Mouse (Mus musculus) heart, postnatal 25 days (tissue): ENCODE measurements around the gene Zbtb8b. TPM values are rescaled to one million over a fixed set of nuclear protein-coding genes. Genes with fewer than 3 reads are reported as not detected.
"Not testable (repeated sequence)": the region's sequence is repeated elsewhere in the genome, so short reads cannot be mapped to it uniquely, and the experiment has no call there.

Experiments
- DNase-seq: peaks from one replicate; pipeline ENCODE4 v3.0.0; 2022; ENCODE audit warnings: low spot score
- intact Hi-C: fragments of 180-260 bp; cut with DNase I; formaldehyde crosslinking; loops from one replicate; pipeline ENCODE4 v1.15.1; 2025
- total RNA-seq, 2 experiments: library from RNA; stranded (reverse); gene quantifications; 2 replicates each; pipeline ENCODE4 v1.2.3; 2021

The Zbtb8b gene
- total RNA-seq, 2 experiments from 2014 or later: 0.08 TPM; not detected in 1

DNA sequence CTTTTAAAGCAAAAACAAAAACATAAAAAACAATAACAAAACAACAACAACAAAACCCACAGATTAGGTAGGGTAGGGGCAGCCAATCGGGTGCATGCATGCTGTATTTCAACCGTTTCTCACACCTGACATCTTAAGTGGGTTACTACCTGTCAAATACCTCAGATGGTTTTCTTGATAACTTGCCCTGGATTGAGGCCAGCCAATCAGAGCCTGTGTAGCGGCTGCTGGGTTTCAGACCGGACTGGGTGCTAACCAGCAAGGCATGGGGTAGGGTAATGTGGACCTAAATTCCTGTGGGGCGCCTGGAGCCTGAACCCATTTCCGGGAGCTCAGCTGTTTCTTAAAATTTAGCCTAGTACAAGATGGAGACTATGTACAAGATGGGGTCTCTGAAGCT lies 492 bp upstream of the Zbtb8b start:
- intact Hi-C loops: no loop called here
- DNase-seq: no peak

DNA sequence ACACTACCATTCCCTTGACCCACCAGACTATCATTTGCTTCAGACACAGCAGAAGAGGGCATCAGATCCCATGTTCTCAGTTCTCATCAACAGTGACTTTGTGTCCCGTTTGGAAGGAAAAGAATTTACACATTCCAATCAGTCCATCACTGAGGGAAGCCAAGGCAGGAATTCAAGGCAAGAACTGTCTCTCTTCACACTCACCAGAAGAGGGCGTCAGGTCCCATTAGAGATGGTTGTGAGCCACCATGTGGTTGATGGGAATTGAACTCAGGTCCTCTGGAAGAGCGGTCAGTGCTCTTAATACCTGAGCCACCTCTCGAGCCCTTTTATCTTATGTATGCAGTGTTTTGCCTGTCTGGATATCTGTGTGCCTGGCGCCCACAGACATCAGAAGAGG lies 22.3 kb downstream of the Zbtb8b start:
- intact Hi-C loops: no loop called here
- no peak for DNase-seq

DNA sequence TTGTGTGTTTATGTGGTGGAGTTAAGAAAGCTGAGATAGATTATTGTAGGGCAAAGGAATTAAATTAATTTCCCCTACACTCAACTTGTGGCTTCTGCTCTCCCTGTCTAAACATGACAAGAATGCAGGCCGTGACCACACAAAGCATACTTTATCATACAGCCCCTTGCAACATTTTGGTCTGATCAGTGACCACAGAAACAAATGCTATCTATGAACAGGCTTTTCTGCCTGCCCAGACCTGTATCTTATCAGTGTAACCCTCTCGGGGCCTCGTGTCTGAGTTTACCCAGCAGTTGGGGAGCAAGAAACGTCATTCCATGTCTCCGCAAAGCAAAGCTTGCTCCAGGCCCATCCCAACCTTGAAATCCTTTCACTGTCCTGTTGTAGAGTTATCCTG lies 24.2 kb downstream of the Zbtb8b start:
- DNase-seq: no peak
- intact Hi-C loops: no loop called here

DNA sequence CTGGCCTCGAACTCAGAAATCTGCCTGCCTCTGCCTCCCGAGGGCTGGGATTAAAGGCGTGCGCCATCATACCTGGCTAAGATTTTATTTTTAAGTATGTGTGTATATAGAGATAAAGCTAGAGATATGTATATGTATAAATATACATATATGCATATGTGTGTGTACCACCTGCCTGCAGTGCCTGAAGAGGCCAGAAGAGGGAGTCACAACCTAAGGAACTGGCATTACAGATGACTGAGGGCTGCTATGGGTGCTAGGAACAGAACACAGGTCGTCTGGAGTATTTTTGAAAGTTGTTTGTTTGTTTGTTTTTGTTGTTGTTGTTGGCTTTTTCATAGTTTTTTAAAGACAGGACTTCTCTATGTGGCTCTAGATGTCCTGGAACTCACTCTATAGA lies 24.8 kb downstream of the Zbtb8b start:
- DNase-seq: no peak
- intact Hi-C loops: no loop called here

DNA sequence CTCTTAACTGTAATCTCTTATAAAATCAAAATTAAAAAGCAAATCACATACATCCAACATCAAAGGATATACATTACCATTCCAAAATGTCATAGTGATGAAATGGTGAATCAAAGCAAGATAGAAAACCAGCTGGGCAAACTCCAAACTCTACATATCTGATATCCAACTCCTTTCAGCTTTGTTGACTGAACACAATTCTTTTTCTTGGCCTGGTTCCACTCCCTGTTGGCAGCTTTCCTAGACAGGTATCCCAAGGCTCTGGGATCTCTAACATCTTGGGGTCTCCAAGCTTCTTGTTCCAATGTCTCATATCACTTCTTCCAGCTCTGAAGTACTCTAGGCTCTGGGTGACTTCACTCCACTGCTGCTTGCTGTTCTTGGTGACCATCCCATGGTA lies 29.7 kb downstream of the Zbtb8b start:
- no peak for DNase-seq
- intact Hi-C loops: no loop called here

DNA sequence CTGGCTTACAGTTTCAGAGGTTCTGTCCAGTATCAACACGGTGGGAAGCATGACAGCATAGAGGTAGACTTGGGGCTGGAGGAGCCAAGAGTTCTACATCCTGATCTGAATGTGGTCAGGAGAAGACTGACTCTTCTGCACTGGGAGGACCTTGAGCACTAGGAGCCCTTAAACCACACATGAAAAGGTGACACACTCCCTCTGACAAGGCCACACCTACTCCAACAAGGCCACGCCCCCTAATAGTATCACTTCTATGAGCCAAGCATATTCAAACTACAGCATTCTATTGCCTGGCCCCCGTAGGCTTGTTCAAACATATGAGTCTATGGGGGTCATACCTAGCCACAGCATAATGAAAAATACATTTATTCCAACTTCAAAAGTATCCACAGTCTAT lies 30.1 kb downstream of the Zbtb8b start:
- DNase-seq, intact Hi-C loops: not testable (repeated sequence)

- intact Hi-C loops: loop anchor here (5.0 kb wide), 1 partner anchor 54 kb away; no protein-coding TSS in a partner anchor
- peak; percentile 23 for DNase-seq
These were observed 34.2 kb downstream of the Zbtb8b start for GRCm38 (mm10) chr4:129406447-129406846.

- intact Hi-C loops: no loop called here
- DNase-seq: no peak
These were observed 40.8 kb downstream of the Zbtb8b start for GRCm38 (mm10) chr4:129399813-129400212.

DNA sequence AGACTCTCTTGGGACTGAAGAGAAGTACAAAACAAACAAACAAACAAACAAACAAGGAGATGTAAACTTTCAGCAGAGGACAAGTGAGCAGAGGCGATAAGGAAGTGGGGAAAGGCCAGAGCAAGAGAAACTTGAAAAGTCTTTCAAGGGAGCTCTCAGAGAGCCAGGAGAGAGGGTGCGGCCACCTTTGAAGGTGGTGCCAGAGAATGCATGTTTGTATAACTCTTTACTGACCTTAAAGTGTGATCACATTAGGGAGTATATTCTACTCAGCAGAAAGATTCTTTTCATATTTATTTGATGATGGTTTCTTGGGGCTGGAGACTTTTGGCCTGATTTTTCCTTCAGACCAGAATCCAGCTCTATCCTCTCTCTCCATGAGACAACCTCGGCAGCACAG lies 43.7 kb downstream of the Zbtb8b start:
- DNase-seq: no peak
- intact Hi-C loops: no loop called here

GRCm38 (mm10) chr4:129394089-129394870 lies 46.4 kb downstream of the Zbtb8b start:
- intact Hi-C loops: no loop called here
- no peak for DNase-seq

GRCm38 (mm10) chr4:129390936-129391557 lies 49.6 kb downstream of the Zbtb8b start:
- no peak for DNase-seq
- intact Hi-C loops: no loop called here

DNA sequence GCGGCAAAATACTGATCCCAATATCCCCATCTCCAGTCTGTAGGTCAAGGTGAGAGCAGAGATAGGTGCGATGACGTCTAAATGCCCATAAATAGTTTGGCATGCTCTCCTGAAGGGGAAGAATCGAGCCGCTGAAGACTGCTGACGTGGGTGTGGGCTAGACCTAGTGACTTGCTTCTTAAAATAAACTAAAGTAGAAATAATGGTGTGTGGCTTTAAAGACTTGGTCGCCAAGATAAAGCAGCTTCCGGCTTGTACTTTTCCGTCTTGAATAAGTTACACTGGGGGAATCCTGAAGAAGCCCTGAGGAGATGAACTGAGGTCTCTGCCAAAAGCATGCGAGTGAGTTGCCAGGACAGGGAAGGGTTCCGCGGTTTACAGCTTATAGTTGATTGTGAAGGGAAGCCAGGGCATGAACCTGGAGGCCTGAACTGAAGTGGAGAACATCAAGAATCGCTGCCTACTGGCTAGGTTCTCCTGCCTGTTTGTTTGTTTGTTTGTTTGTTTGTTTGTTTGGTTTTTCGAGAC lies 50.4 kb downstream of the Zbtb8b start:
- intact Hi-C loops: no loop called here
- no peak for DNase-seq

DNA sequence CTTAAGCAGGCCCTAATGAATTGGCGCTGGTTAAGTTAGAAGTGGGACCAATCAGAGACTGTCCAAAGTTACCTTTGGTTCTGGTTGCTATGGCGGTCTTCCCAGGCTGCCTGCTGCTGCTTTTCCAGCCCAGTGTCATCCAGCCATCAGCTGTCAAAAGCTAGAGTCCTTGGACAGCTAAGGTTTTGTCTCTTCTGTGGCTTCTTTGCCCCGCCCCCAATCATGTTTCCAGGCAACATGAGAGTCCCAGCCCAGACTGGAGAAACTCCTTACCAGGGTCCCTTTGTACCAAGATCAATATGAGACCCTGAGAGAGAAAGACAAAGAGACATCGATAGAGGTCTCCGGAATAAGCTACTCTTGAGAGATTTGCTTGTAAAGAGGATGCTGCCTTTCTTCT lies 52.2 kb downstream of the Zbtb8b start:
- intact Hi-C loops: no loop called here
- DNase-seq: no peak

- DNase-seq: no peak
- intact Hi-C loops: no loop called here
These were observed 53.7 kb downstream of the Zbtb8b start for GRCm38 (mm10) chr4:129386989-129387388.

DNA sequence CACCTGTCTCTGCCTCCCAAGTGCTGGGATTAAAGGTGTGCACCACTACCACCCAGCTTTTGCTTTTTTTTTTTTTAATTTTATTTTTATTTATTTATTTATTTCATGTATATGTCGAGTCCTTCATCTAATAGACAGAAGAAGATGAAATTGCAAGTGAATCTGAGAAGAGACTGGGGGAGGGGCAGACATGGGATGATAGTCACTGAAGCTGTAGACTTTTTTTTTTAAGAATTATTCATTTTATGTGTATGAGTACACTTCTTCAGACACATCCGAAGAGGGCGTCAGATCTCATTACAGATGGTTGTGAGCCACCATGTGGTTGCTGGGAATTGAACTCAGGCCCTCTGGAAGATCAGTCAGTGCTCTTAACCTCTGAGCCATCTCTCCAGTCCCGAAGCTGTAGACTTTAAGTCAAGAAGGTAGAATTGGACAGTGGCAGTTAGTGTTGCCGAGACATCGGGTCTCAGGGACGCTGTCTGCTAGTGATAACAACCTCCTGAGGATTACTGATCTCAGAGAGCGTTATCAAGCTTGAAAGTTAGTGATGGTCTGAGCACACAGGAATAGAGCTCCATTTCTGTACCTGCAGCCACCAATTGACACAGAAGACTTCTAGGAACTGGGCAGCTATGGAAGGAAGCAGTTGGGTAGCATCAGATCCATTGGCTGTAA lies 54.2 kb downstream of the Zbtb8b start:
- intact Hi-C loops: no loop called here
- DNase-seq: no peak

DNA sequence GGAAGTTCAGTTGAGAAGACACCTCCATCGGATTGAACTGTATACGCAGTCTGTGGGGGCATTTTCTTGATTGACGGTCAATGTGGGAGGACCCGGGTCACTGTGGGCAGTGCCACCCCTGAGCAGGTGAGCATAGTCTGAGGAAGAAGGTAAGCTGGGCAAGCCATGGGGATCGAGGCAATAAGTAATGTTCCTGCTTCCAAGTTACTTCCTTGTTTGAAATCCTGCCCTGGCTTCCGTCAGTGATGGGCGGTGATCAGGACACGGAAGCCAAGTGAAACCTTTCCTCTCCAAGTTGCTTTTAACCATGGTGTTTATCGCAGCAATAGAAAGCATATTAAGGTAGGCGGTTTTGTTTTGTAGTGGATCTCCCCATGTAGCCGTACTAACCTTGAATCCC lies 55.0 kb downstream of the Zbtb8b start:
- intact Hi-C loops: no loop called here
- no peak for DNase-seq

DNA sequence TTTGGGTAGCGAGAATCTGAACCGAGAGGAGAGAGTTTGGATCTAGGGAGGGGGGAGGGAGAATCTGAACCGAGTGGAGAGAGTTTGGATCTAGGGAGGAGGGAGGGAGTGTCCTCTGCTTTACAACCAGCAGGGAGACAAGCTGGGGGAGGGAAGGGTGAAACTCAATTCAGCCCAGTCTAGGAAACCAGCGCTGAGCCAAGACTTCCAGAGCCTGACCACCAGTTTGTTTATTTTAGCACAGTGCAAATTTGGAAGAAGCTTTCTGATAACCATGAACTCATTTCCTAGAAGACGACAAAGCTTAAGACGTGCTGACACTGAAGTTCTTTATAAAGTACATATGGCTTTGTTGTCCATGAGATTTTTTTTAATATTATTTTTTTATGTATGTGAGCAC lies 56.2 kb downstream of the Zbtb8b start:
- DNase-seq: peak; percentile 21
- intact Hi-C loops: no loop called here

DNA sequence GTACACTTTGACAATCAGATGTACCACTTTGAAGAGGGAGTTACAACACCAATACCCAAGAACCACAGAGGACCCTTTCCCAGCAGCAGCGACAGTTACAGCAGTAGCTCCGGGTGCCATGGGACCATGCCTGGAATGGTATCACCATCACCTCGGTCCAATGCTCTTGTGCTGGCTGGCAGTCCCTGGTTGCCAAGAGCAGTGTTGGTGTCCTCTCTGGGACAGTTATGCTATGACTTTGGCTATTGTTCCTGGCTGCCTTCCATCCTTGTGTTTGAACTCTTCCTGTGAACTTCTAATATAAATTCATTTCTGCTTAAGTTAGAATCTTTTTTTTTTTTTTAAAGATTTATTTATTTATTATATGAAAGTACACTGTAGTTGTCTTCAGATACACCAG lies 57.1 kb downstream of the Zbtb8b start:
- DNase-seq: no peak
- intact Hi-C loops: no loop called here

DNA sequence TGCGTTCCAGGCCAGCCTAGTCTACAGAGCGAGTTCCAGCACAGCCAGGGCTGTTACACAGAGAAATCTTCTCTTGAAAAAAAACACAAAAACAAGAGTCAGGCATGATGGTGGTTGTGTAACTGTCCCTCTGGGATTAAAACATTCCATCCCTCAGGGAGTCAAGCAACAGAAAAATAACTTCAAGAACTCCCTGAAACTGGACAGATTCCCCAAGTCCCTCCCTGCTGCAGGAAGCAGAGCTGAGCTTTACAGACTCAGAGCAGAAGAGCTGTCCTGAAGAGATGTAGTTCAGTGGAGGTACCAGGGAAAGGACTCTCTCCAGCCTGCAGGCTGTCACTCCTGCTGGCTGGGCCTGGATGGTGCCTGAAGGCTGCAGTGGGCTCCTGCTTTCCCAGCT lies 58.2 kb downstream of the Zbtb8b start:
- intact Hi-C loops: no loop called here
- no peak for DNase-seq

DNA sequence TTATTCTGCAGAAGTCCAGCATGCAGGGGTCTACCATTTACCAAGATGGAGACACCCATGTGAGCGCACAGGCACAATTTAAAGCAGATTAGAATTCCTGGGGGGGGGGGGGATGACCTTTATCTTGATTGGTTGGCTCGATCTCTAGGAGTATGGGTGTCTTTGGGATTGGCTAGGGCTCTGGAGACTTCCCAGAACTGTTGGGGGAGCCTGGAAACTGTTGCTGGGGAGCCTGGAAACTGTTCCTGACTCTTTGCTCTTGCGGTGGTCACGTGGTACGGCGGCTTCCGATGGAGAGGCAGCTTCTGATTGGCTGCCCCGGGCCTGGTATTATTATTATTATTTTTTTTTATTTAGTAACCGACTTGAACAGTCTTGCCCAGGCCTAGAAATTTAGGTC lies 58.6 kb downstream of the Zbtb8b start:
- intact Hi-C loops: no loop called here
- no peak for DNase-seq

GRCm38 (mm10) chr4:129381148-129381547 lies 59.5 kb downstream of the Zbtb8b start:
- intact Hi-C loops: no loop called here
- no peak for DNase-seq
